Mouse (Mus musculus) bone marrow, adult 2 months (tissue): ENCODE measurements around the gene Tcp10a.
"Not testable (repeated sequence)": the region's sequence is repeated elsewhere in the genome, so short reads cannot be mapped to it uniquely, and the experiment has no call there.

Source experiments
- CTCF ChIP-seq: fragments of 200-500 bp; IDR thresholded peaks from 2 replicates; pipeline ENCODE4 v1.5.1; 2011; ENCODE audit warnings: low read length, control low read depth; ENCODE audit not compliant: control insufficient read depth, insufficient read depth
- POLR2A ChIP-seq: fragments of 200-500 bp; IDR thresholded peaks from 2 replicates; pipeline ENCODE4 v1.6.1; 2011; ENCODE audit warnings: low read depth, mild to moderate bottlenecking, control low read depth, low read length, borderline replicate concordance; ENCODE audit not compliant: control insufficient read depth

GRCm38 (mm10) chr17:7388958-7389356 is 64.5 kb downstream of the Tcp10a start:
- TF ChIP-seq CTCF, POLR2A: not testable (repeated sequence)
